Mouse (Mus musculus): ENCODE measurements at regions not wholly inside any gene's neighbourhood (a gene's known extent, or its start where the extent isn't known, plus 50 kb on each side); places are given as distances from the start of the nearest gene placed in this dataset.

GRCm38 (mm10) chr1:184612880-184613279 is 119.5 kb downstream of the Hlx start:
- H3K4me3 ChIP-seq (ENCODE audit: insufficient read depth in 1 of 2, low read depth in 1 of 2, low read length in 2 of 2, poor library complexity in 1 of 2, severe bottlenecking in 1 of 2): no peak overlapping the region
- no peak overlapping the region for H3K9ac ChIP-seq (ENCODE audit: insufficient read depth, low read depth, low read length, poor library complexity, severe bottlenecking)
- H3K9me3 ChIP-seq (ENCODE audit: control insufficient read depth, insufficient read depth, low read depth, low read length): no peaks in the 10 kb centered on the region
- no peaks in the 10 kb centered on the region for H3K4me1 ChIP-seq (ENCODE audit: control insufficient read depth in 2 of 2, insufficient read depth in 2 of 2, low read length in 2 of 2, poor library complexity in 1 of 2)
- in situ Hi-C loops (cut with MboI; ENCODE audit: low sequenced_read_pairs in 2 of 2, unreplicated experiment in 2 of 2): no loop called here
- no peak overlapping the region for H3K27ac ChIP-seq (ENCODE audit: insufficient read depth, low read depth, low read length, poor library complexity, severe bottlenecking)
- H3K36me3 ChIP-seq (ENCODE audit: control insufficient read depth, insufficient read depth, low read length, poor library complexity, severe bottlenecking): no peaks in the 10 kb centered on the region
- no peak for TF ChIP-seq ZC3H11A (IDR thresholded peaks at IDR 0.05; ENCODE audit: borderline replicate concordance, low read depth, low read length)
- no peak for TF ChIP-seq ZNF384 (IDR thresholded peaks at IDR 0.05; ENCODE audit: low read depth, low read length)
- no peak for TF ChIP-seq HCFC1 (IDR thresholded peaks at IDR 0.05; ENCODE audit: borderline replicate concordance, insufficient read depth, low read length)
- no peak for TF ChIP-seq MAFK (IDR thresholded peaks at IDR 0.05; ENCODE audit: insufficient read depth, low read depth, low read length)
- no peak for TF ChIP-seq CHD2 (IDR thresholded peaks at IDR 0.05; ENCODE audit: low read depth, low read length)
- no peak for DNase-seq (ENCODE audit: low read depth, low spot score)

- Histone ChIP-seq H3K9ac (ENCODE audit: insufficient read depth, low read depth, low read length, poor library complexity, severe bottlenecking) (no peak overlapping the region), H3K9me3 (ENCODE audit: control insufficient read depth, insufficient read depth, low read depth, low read length) (no peaks in the 10 kb centered on the region), H3K27ac (ENCODE audit: insufficient read depth, low read depth, low read length, poor library complexity, severe bottlenecking) (no peak overlapping the region), H3K4me1 (ENCODE audit: control insufficient read depth in 2 of 2, insufficient read depth in 2 of 2, low read length in 2 of 2, poor library complexity in 1 of 2) (no peaks in the 10 kb centered on the region), H3K36me3 (ENCODE audit: control insufficient read depth, insufficient read depth, low read length, poor library complexity, severe bottlenecking) (no peaks in the 10 kb centered on the region), H3K4me3 (ENCODE audit: insufficient read depth in 1 of 2, low read depth in 1 of 2, low read length in 2 of 2, poor library complexity in 1 of 2, severe bottlenecking in 1 of 2) (no peak overlapping the region)
- no peak for DNase-seq (ENCODE audit: low read depth, low spot score)
- TF ChIP-seq ZC3H11A (IDR thresholded peaks at IDR 0.05; ENCODE audit: borderline replicate concordance, low read depth, low read length): no peak
- no peak for TF ChIP-seq ZNF384 (IDR thresholded peaks at IDR 0.05; ENCODE audit: low read depth, low read length)
- no peak for TF ChIP-seq HCFC1 (IDR thresholded peaks at IDR 0.05; ENCODE audit: borderline replicate concordance, insufficient read depth, low read length)
- no peak for TF ChIP-seq CHD2 (IDR thresholded peaks at IDR 0.05; ENCODE audit: low read depth, low read length)
- TF ChIP-seq MAFK (IDR thresholded peaks at IDR 0.05; ENCODE audit: insufficient read depth, low read depth, low read length): no peak
- in situ Hi-C loops (cut with MboI; ENCODE audit: low sequenced_read_pairs in 2 of 2, unreplicated experiment in 2 of 2): no loop called here
Observed at GRCm38 (mm10) chr1:184608938-184609337, 123.5 kb downstream of the Hlx start.

DNA sequence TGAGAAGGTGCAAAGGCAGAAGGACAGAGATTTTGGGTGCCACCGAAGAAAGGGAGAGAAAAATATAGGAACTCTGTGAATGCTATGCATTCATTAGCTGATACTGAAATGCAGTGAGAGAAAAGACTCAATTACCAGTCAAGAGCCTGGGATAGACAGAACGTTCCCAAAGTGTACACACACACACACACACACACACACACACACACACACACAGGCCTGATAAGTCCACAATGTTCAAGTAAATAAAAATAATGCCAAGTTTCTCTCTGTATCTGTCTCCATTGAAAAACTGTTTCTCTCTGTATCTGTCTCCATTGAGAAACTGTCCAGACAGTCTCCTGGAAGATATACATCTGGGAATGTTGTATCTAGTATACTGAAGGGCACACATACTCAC is 124.1 kb downstream of the Hlx start:
- Histone ChIP-seq H3K4me3 (ENCODE audit: insufficient read depth in 1 of 2, low read depth in 1 of 2, low read length in 2 of 2, poor library complexity in 1 of 2, severe bottlenecking in 1 of 2) (no peak overlapping the region), H3K36me3 (ENCODE audit: control insufficient read depth, insufficient read depth, low read length, poor library complexity, severe bottlenecking) (no peaks in the 10 kb centered on the region), H3K9ac (ENCODE audit: insufficient read depth, low read depth, low read length, poor library complexity, severe bottlenecking) (no peak overlapping the region), H3K27ac (ENCODE audit: insufficient read depth, low read depth, low read length, poor library complexity, severe bottlenecking) (no peak overlapping the region), H3K9me3 (ENCODE audit: control insufficient read depth, insufficient read depth, low read depth, low read length) (no peaks in the 10 kb centered on the region), H3K4me1 (ENCODE audit: control insufficient read depth in 2 of 2, insufficient read depth in 2 of 2, low read length in 2 of 2, poor library complexity in 1 of 2) (no peaks in the 10 kb centered on the region)
- no peak for DNase-seq (ENCODE audit: low read depth, low spot score)
- TF ChIP-seq CHD2 (IDR thresholded peaks at IDR 0.05; ENCODE audit: low read depth, low read length): no peak
- no peak for TF ChIP-seq ZC3H11A (IDR thresholded peaks at IDR 0.05; ENCODE audit: borderline replicate concordance, low read depth, low read length)
- TF ChIP-seq ZNF384 (IDR thresholded peaks at IDR 0.05; ENCODE audit: low read depth, low read length): no peak
- TF ChIP-seq MAFK (IDR thresholded peaks at IDR 0.05; ENCODE audit: insufficient read depth, low read depth, low read length): no peak
- TF ChIP-seq HCFC1 (IDR thresholded peaks at IDR 0.05; ENCODE audit: borderline replicate concordance, insufficient read depth, low read length): no peak
- in situ Hi-C loops (cut with MboI; ENCODE audit: low sequenced_read_pairs in 2 of 2, unreplicated experiment in 2 of 2): no loop called here

DNA sequence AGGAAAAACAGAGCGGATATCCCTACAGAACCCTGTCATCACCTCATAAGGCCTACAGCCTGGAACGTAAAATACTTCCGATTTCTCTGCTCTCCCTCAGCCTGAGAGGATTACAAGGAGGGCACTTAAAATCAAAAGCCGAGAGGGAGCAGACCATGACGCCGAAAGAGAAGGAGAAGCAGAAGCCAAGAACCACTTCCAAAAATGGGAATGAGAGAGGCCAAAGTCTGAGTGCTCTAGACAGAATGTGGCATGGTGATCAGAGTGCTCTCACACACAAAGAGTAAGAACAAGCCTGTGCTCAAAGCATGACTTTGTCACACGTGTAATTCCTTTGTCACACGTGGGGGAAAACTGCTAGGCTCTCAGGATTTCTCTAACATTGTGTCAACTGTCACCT is 125.9 kb downstream of the Hlx start:
- Histone ChIP-seq H3K27ac (ENCODE audit: insufficient read depth, low read depth, low read length, poor library complexity, severe bottlenecking) (no peak overlapping the region), H3K9me3 (ENCODE audit: control insufficient read depth, insufficient read depth, low read depth, low read length) (no peaks in the 10 kb centered on the region), H3K36me3 (ENCODE audit: control insufficient read depth, insufficient read depth, low read length, poor library complexity, severe bottlenecking) (no peaks in the 10 kb centered on the region), H3K4me3 (ENCODE audit: insufficient read depth in 1 of 2, low read depth in 1 of 2, low read length in 2 of 2, poor library complexity in 1 of 2, severe bottlenecking in 1 of 2) (no peak overlapping the region), H3K9ac (ENCODE audit: insufficient read depth, low read depth, low read length, poor library complexity, severe bottlenecking) (no peak overlapping the region), H3K4me1 (ENCODE audit: control insufficient read depth in 2 of 2, insufficient read depth in 2 of 2, low read length in 2 of 2, poor library complexity in 1 of 2) (no peaks in the 10 kb centered on the region)
- in situ Hi-C loops (cut with MboI; ENCODE audit: low sequenced_read_pairs in 2 of 2, unreplicated experiment in 2 of 2): no loop called here
- TF ChIP-seq ZNF384 (IDR thresholded peaks at IDR 0.05; ENCODE audit: low read depth, low read length) (no peak), CHD2 (IDR thresholded peaks at IDR 0.05; ENCODE audit: low read depth, low read length) (no peak), MAFK (IDR thresholded peaks at IDR 0.05; ENCODE audit: insufficient read depth, low read depth, low read length) (no peak), ZC3H11A (IDR thresholded peaks at IDR 0.05; ENCODE audit: borderline replicate concordance, low read depth, low read length) (no peak), HCFC1 (IDR thresholded peaks at IDR 0.05; ENCODE audit: borderline replicate concordance, insufficient read depth, low read length) (no peak)
- no peak for DNase-seq (ENCODE audit: low read depth, low spot score)

DNA sequence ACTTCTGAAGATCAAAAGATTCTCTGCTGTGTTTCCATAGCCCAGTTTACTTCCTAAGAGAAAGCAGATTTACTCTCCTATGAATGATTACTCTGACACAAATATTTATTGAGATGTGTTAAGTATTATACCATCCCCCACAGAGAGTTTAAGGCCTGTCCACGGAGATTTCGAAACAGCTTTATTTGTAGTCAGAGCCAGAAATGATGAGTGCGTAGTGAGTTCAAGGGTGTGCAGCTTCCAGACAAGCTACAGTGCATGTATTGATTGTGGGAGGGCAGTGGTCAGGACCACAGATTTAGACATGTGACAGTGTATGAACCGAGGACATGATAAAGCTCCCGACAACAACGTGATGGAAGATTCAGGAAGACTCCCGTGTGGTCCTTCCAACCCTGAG is 126.8 kb downstream of the Hlx start:
- no peaks in the 10 kb centered on the region for H3K9me3 ChIP-seq (ENCODE audit: control insufficient read depth, insufficient read depth, low read depth, low read length)
- no peak for DNase-seq (ENCODE audit: low read depth, low spot score)
- in situ Hi-C loops (cut with MboI; ENCODE audit: low sequenced_read_pairs in 2 of 2, unreplicated experiment in 2 of 2): no loop called here
- no peak for TF ChIP-seq CHD2 (IDR thresholded peaks at IDR 0.05; ENCODE audit: low read depth, low read length)
- H3K27ac ChIP-seq (ENCODE audit: insufficient read depth, low read depth, low read length, poor library complexity, severe bottlenecking): no peak overlapping the region
- H3K4me1 ChIP-seq (ENCODE audit: control insufficient read depth in 2 of 2, insufficient read depth in 2 of 2, low read length in 2 of 2, poor library complexity in 1 of 2): no peaks in the 10 kb centered on the region
- no peaks in the 10 kb centered on the region for H3K36me3 ChIP-seq (ENCODE audit: control insufficient read depth, insufficient read depth, low read length, poor library complexity, severe bottlenecking)
- no peak overlapping the region for H3K4me3 ChIP-seq (ENCODE audit: insufficient read depth in 1 of 2, low read depth in 1 of 2, low read length in 2 of 2, poor library complexity in 1 of 2, severe bottlenecking in 1 of 2)
- H3K9ac ChIP-seq (ENCODE audit: insufficient read depth, low read depth, low read length, poor library complexity, severe bottlenecking): no peak overlapping the region
